ENCODE assay signal across 7 mouse cellular contexts in genomic region chr2:155819392-155819448, GRCm38 (mm10). TPM values are rescaled to one million over a fixed set of nuclear protein-coding genes. Genes with fewer than 3 reads are reported as not detected.
A peak's percentile ranks its signal among the peaks of the same experiment; 100 is the strongest.
DNase-seq lines count a peak whose midpoint lies in the region; ATAC-seq and TF ChIP-seq lines count a peak whose summit lies in the region.

Gene BC029722, minus strand, starts transcription at chr2:155819426.

- peak within 1 kb of the TSS; percentile 67 for H3K4me3 ChIP-seq in ES-Bruce4 (ENCODE audit: low read depth, low read length)
- peak within 1 kb of the TSS; percentile 58 for H3K4me3 ChIP-seq in forebrain, embryonic 15.5 days
- H3K4me3 ChIP-seq in hindbrain, embryonic 13.5 days: peak within 1 kb of the TSS; percentile 58
- peak within 1 kb of the TSS; percentile 92 for H3K4me3 ChIP-seq in liver, embryonic 15.5 days (replicated peaks)

- H3K36me3 ChIP-seq in ES-Bruce4 (ENCODE audit: control insufficient read depth, insufficient read depth, low read length, poor library complexity, severe bottlenecking): peaks cover 25% of the 10 kb centered on the region
- H3K36me3 ChIP-seq in forebrain, embryonic 15.5 days: peaks cover 49% of the 10 kb centered on the region
- peaks cover 79% of the 10 kb centered on the region for H3K36me3 ChIP-seq in hindbrain, embryonic 13.5 days
- H3K36me3 ChIP-seq in liver, embryonic 15.5 days (replicated peaks): peaks cover 46% of the 10 kb centered on the region

- H3K9me3 ChIP-seq in ES-Bruce4 (replicated peaks; ENCODE audit: control insufficient read depth, insufficient read depth, low read length, poor library complexity, severe bottlenecking): no peaks in the 10 kb centered on the region
- H3K9me3 ChIP-seq in forebrain, embryonic 15.5 days: no peaks in the 10 kb centered on the region
- no peaks in the 10 kb centered on the region for H3K9me3 ChIP-seq in hindbrain, embryonic 13.5 days
- H3K9me3 ChIP-seq in liver, embryonic 15.5 days (replicated peaks): no peaks in the 10 kb centered on the region

- H3K27me3 ChIP-seq in ES-Bruce4 (ENCODE audit: control insufficient read depth, insufficient read depth, low read length, poor library complexity, severe bottlenecking): no peaks in the 10 kb centered on the region
- no peaks in the 10 kb centered on the region for H3K27me3 ChIP-seq in forebrain, embryonic 15.5 days
- no peaks in the 10 kb centered on the region for H3K27me3 ChIP-seq in hindbrain, embryonic 13.5 days
- H3K27me3 ChIP-seq in liver, embryonic 15.5 days: no peaks in the 10 kb centered on the region

- H3K4me1 ChIP-seq in ES-Bruce4 (ENCODE audit: control insufficient read depth, insufficient read depth, low read length): peaks cover 6% of the 10 kb centered on the region
- H3K4me1 ChIP-seq in forebrain, embryonic 15.5 days: peaks cover 20% of the 10 kb centered on the region
- H3K4me1 ChIP-seq in hindbrain, embryonic 13.5 days (replicated peaks): peaks cover 35% of the 10 kb centered on the region
- H3K4me1 ChIP-seq in liver, embryonic 15.5 days (replicated peaks): peaks cover 32% of the 10 kb centered on the region

- peak within 1 kb of the TSS; percentile 83 for H3K4me2 ChIP-seq in forebrain, embryonic 15.5 days (replicated peaks)
- peak within 1 kb of the TSS; percentile 83 for H3K4me2 ChIP-seq in hindbrain, embryonic 13.5 days
- H3K4me2 ChIP-seq in liver, embryonic 15.5 days: peak within 1 kb of the TSS; percentile 98

- ATAC-seq in CD4-positive, CD25-positive, alpha-beta regulatory T cell, adult 4 months: no peak
- no peak for ATAC-seq in forebrain, embryonic 15.5 days (replicated peaks)
- ATAC-seq in hindbrain, embryonic 13.5 days (ENCODE audit: low FRiP score): no peak
- ATAC-seq in liver, embryonic 15.5 days (ENCODE audit: insufficient read depth): no peak

- no peak for TF ChIP-seq POLR2A in ES-Bruce4 (IDR thresholded peaks at IDR 0.05; ENCODE audit: insufficient read depth, low read length)

- DNase-seq in ovary, adult 18-20 months (ENCODE audit: low spot score): no peak
- no peak for DNase-seq in frontal cortex, postnatal 10 days (ENCODE audit: low spot score in 2 of 2)

- peak within 1 kb of the TSS; percentile 51 for H3K27ac ChIP-seq in ES-Bruce4 (ENCODE audit: insufficient read depth, low read length)
- peak within 1 kb of the TSS; percentile 88 for H3K27ac ChIP-seq in forebrain, embryonic 15.5 days (replicated peaks)
- peak within 1 kb of the TSS; percentile 91 for H3K27ac ChIP-seq in hindbrain, embryonic 13.5 days
- peak within 1 kb of the TSS; percentile 81 for H3K27ac ChIP-seq in liver, embryonic 15.5 days (replicated peaks)

- H3K9ac ChIP-seq in ES-Bruce4 (ENCODE audit: low read depth, poor library complexity, severe bottlenecking): peak within 1 kb of the TSS; percentile 36
- H3K9ac ChIP-seq in forebrain, embryonic 15.5 days (replicated peaks): peak within 1 kb of the TSS; percentile 72
- peak within 1 kb of the TSS; percentile 90 for H3K9ac ChIP-seq in hindbrain, embryonic 13.5 days
- peak within 1 kb of the TSS; percentile 78 for H3K9ac ChIP-seq in liver, embryonic 15.5 days

- TF ChIP-seq EP300 in ES-Bruce4 (IDR thresholded peaks at IDR 0.05; ENCODE audit: insufficient read depth, low read depth, low read length): no peak

- no peak for TF ChIP-seq CTCF in ES-Bruce4 (IDR thresholded peaks at IDR 0.05; ENCODE audit: low read depth, low read length)

RNA-seq across cellular contexts. Expression of gene BC029722, which starts in this region (rescaled TPM):
- polyA plus RNA-seq in CD4-positive, CD25-positive, alpha-beta regulatory T cell, adult 4 months (2017; shearing (Covaris generic)): 10 to 100 TPM; 12.8 to 16.5 TPM
- polyA plus RNA-seq in ES-Bruce4 (2011; ENCODE audit: insufficient read depth, insufficient read length, low read depth, missing spikeins): 10.1 and 11.2 TPM in 2 replicates
- polyA plus RNA-seq in forebrain, embryonic 15.5 days (2015; fragmentation: Nextera tagmentation; extraction: Ambion mirVana): 30.5 and 32.5 TPM in 2 replicates
- 28.5 and 28.6 TPM in 2 replicates for polyA plus RNA-seq in hindbrain, embryonic 13.5 days (2015; fragmentation: Nextera tagmentation; extraction: Ambion mirVana)
- 4.9 and 5.6 TPM in 2 replicates for polyA plus RNA-seq in liver, embryonic 15.5 days (2015; fragmentation: Nextera tagmentation; extraction: Ambion mirVana)

Comparison
In these comparisons a context has a peak if more than half of its experiments do, and no peak if none do; other contexts are left out.
1. H3K9ac ChIP-seq: peak in every context shown above with its lines; median percentile 90 in hindbrain, embryonic 13.5 days; 78 in liver, embryonic 15.5 days; 72 in forebrain, embryonic 15.5 days; 36 in ES-Bruce4.